Mouse (Mus musculus): Measurements from ENCODE around the gene Znfx1.

DNA sequence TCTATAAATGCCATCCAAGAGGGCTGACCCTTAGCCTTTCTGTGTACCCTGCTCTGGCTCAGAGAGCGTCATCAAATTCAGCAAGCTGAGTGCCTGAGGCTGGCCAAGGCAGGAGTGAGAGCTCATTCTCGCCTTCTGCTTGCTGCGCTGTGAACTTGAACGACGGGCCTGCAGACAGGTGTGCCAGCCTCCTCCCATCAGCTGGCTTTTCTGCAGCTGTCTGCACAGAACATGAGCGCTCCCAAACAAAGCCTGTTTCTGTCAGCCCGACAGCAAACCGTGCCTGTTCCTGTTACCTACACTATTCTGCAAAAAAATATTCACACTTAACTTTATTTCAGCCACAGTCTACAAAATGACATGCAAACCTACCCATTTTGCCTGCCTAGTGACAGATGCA lies 46.7 kb upstream of the Znfx1 start:
- TF ChIP-seq POLR2A (IDR thresholded peaks at IDR 0.05; ENCODE audit: borderline replicate concordance, control insufficient read depth, low read depth, low read length) (no peak), CTCF (IDR thresholded peaks at IDR 0.05; ENCODE audit: control insufficient read depth, insufficient read depth, low read length) (no peak)
